Mouse (Mus musculus) lung, postnatal 0 days (tissue): ENCODE measurements around the gene Engase.

Source experiments
- CTCF ChIP-seq: IDR thresholded peaks from 2 replicates; pipeline ENCODE4 v1.5.1; 2016; ENCODE audit warnings: antibody characterized with exemption, mild to moderate bottlenecking
- EP300 ChIP-seq: IDR thresholded peaks from 2 replicates; pipeline ENCODE4 v1.6.1; 2016; ENCODE audit warnings: antibody characterized with exemption, mild to moderate bottlenecking, control low read depth

DNA sequence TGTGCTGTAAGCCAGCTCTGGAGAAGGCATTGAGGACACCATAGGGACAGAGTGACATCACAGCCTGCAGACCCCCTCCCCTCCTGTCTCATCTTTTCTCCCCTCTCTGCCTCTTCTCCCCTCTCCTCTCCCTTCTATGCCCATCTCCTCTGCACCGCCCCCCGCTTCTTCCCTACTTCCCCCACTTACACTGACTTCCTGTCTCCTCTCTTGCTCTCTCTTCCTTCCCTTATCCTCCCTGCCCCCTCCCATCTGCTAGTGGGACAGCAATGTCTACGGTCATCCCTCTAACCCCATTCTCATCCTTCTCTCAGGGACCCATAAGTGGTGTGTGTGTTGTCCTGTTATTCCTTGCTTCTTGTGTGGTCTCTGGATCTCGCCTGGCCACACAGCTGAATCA, 17.1 kb upstream of the Engase start:
- TF ChIP-seq CTCF (no peak), EP300 (no peak)
